Mouse (Mus musculus): ENCODE measurements around the gene Cdh1.

DNA sequence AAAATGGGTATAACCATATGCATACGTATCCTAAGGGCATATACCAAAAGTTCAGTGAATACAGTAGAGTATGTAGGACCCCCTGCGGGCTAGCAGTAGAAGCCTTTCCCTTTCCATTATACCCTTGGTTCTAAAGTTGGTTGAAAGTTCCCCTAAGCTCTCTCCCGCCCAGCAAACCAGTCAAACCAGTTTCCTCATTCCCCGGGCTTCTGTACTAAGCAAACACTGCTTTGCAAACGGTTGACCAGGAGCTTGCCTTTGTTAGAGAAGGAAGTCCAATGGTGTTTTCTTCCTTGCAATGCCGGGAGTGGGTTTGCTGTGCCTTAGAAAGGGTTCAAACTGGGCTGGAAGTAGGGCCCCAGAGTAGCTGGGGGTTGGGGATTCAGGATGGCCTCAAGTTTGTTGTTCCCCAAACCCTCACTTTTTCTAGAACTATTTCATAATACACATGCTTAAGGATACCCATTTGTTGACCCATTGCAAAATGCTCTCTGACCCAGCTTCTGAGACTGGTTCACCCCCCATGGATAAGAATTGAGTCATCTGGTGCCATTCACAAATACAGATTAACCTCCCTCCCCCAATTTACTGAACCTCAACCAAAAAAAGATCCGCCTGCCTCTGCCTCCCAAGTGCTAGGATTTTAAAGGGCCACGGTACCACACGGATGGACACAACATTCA lies 7.9 kb downstream of the Cdh1 start:
- TF ChIP-seq CTCF (IDR thresholded peaks at IDR 0.05; ENCODE audit: extremely low read depth, insufficient read depth, low read length) (no peak), POLR2A (IDR thresholded peaks at IDR 0.05; ENCODE audit: extremely low read depth, insufficient read depth, low read length) (no peak)

Measured in cortical plate, adult 2 months (tissue).